Mouse (Mus musculus): ENCODE measurements around the gene Zc3h12b. TPM values are rescaled to one million over a fixed set of nuclear protein-coding genes. Genes with fewer than 3 reads are reported as not detected.

The Zc3h12b gene
- under 1 TPM; 0.45 to 0.82 TPM for polyA plus RNA-seq (2017; shearing (Covaris generic))

DNA sequence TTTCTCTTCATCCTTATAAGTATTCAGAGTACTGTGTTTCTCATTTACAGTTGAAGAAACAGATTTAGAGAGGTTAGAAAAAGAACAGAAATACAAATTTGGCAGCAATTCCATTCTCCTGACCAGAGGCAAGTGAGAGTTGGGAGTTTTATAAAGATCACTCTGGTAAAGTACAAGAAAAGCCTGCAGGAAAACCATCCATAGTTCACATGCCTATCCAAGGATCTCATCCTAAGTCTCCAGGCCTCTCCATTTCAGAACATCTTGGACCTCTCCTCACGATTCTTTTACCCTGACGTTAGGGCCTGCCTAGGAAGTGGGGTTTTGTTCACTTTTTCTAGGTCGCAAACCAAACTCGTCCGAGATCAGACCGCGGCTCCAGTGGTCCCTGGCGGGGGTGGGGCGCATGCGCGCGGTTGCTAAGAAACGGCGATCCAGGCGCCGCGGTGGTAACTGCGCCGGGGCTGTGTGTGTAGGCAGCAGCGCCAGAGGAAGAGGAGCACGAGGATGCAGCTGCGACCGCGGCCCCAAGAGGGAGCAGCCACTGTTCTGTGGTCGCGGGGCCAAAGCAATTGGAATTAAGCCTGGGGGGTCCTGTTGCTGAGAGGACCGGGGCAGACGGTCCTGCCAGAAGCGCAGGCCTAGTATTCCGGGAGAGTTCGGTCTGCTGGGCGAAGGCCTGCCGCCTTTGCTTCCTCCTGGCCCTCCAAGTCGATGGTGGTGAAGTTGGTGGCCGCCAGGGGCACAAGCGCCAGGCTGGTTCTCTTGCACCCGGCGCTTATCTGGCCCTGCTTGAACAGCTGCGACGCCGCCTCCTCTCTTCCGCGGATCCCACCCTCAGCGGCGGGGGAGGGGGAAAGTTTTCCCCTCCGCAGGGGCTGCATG is at the start of gene Zc3h12b:
Zc3h12b (plus strand) TSS at position 452 of the 885 bp plus-strand sequence.

DNA sequence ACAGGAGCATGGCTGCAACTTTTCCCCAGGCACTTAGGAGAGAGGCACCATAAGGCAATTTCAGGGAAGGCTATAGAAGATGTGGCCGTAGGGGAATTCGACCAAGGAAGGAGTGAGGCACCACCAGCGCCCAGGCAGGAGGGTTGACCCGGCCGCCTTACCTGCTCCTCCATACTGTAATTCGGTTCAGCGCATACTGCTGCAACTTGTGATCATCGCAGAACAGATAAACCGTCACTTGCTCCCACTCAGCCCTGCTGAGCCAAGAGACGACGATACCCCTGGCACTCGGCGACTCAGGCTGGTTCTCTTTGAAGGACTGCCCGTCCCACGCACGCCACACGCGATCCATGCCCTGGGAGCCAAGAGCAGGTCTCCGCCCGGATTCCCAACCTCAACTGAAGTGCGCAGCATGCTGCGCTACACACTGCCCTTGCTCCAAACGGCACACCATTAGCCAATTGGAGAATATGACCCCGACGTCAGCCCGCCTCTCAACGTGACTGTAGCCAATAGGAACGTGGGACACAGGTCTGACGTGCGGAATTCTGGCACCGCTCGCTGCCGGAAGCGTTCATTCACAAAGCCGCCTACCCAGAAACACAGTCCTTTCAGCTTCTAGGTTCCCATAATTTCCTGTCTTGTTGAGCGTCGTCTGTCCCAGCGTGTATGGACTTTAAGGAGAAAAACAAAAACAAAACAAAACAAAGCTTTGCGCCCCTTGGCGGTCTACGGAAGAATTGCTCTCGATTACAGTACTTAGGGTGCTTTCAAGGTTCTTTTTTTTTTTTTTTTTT is 245.2 kb downstream of the Zc3h12b start, which contains the start of gene Las1l:
Las1l (minus strand) TSS at position 466 of the 797 bp plus-strand sequence.

Other genes starting within 250 kb of the Zc3h12b start
- gene Asb12, start 153.7 kb upstream of the Zc3h12b start, polyA plus RNA-seq (2017; shearing (Covaris generic)) = not detected
- gene Pfn5, start 153.6 kb upstream of the Zc3h12b start, polyA plus RNA-seq (2017; shearing (Covaris generic)) = not detected
- 1 to 10 TPM; 1.7 to 2.2 TPM for gene Zc4h2, start 53.2 kb upstream of the Zc3h12b start, polyA plus RNA-seq (2017; shearing (Covaris generic))
- 10 to 100 TPM; 48.4 to 49.6 TPM for gene Las1l, start 245.3 kb downstream of the Zc3h12b start, polyA plus RNA-seq (2017; shearing (Covaris generic))

All from activated CD4-positive, CD25-positive, alpha-beta regulatory T cell (primary cell).